Mouse (Mus musculus): ENCODE results near the gene Ptpru.

Gene Ptpru

DNA sequence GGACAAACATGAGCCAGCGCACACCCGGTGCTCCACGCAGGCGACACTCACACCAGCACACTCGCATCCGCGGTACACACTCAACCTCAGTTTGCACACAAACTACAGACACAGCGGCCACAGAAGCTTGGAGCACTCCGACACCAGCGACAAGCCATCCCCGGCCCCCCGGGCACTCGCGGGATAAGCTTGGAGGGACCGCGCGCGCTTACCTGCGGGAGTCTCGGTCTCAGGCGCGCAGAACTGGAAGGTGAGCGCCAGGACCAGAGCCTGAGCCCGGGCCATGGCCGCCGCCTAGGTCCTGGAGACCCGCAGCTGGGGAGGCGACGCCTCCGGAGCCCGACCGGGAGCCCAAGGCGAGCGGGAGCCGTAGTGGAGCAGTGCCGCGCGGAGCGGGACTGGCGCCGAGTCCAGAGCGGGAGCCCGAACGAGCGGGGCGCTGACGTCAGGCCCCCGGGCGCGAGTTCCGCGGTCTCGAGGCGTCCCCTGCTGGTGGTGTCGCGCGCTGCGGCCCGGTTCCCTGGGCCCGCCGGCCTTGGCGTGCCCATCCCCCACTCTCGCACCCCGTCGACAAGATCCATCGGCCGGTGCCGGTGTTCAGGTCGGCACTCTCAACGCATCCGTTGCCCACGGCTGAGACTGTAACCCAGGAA is at the start of gene Ptpru:
Gene Ptpru (minus strand): TSS at position 417 of the 653 bp plus-strand sequence.
- in situ Hi-C loops (cut with MboI; ENCODE audit: low pct_unique_long_range_greater_than_20kb in 1 of 2, low sequenced_read_pairs in 2 of 2, unreplicated experiment in 1 of 2): loop anchor here (5.0 to 10.0 kb wide), 2 partner anchors 111 to 873 kb away; no protein-coding TSS in a partner anchor

DNA sequence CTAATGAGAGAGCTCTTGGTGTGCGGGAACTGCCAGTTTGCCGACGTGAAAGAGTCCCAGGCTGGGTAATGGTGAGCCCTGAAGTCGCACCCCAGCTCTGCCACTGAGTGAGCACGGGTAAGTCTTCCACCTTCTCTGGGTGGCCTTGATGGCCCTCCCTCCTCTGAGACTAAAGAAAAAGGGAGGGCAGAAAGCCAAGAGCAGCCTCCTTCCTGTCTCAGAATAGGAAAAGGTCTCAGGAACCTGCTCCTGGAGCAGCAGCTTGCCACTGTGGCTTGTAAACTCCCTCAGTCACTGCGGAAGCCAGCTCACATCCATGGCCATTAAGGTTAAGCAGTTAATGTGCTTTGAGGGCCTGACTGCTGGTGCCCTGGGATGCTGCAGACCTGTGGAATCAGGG is 47.3 kb upstream of the Ptpru start:
- in situ Hi-C loops (cut with MboI; ENCODE audit: low pct_unique_long_range_greater_than_20kb in 1 of 2, low sequenced_read_pairs in 2 of 2, unreplicated experiment in 1 of 2): no loop called here

DNA sequence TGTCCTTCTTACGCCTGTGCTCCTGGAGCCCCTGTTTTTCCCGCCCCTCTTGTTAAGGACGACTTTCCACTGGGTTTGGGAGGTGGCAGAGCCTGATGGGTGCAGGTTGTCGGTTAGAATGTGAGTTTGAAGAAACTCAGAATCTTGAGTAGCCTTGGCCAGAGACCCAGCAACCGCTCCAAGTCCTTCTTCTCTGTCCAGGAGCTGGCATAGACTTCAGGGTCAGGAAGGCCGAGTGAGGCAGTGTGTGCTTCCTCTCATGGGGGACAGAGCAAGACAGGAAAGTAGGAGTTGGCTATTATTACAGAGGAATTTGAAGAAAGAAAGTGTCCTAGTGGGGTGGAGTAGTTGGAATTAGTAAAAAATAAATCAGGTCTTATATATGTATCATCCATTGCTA is 45.5 kb upstream of the Ptpru start:
- in situ Hi-C loops (cut with MboI; ENCODE audit: low pct_unique_long_range_greater_than_20kb in 1 of 2, low sequenced_read_pairs in 2 of 2, unreplicated experiment in 1 of 2): no loop called here

DNA sequence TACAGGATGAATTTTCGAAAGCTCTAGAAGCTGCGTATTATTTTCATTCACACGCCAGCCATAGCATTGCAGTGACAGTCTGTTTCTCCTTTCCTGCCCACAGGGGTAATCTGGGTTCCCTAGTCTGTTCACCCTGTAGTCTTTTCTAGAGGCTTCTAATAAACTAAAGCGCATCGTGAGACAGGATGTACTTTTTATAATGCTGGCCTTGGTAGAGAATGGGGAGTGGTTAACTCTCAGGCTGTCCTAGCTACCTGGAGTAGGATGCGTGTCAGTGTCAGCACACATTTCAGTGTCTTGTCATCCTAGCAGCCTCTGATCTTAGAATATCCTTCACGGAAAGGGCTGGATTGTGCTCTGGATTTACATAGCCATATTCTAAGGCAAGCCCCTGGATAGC is 43.2 kb upstream of the Ptpru start:
- in situ Hi-C loops (cut with MboI; ENCODE audit: low pct_unique_long_range_greater_than_20kb in 1 of 2, low sequenced_read_pairs in 2 of 2, unreplicated experiment in 1 of 2): no loop called here

DNA sequence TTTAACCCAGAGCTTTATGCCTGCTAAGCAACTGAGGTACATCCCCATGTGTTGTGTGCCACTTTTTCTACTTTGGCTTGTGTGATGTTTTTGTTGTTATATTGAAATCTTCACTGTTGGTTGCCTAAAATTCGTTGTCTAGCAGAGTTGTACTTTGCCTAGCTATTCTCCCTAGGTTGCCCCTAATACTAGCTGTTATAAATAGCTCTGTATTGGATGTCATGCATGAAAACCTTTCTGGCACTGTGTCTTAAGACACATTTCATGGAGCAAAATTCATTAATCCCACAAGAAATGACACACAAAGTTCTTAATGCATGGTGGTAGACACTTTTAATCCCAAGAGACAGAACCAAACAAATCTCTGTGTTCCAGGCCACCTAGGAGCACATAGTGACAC is 41.6 kb upstream of the Ptpru start:
- in situ Hi-C loops (cut with MboI; ENCODE audit: low pct_unique_long_range_greater_than_20kb in 1 of 2, low sequenced_read_pairs in 2 of 2, unreplicated experiment in 1 of 2): no loop called here

DNA sequence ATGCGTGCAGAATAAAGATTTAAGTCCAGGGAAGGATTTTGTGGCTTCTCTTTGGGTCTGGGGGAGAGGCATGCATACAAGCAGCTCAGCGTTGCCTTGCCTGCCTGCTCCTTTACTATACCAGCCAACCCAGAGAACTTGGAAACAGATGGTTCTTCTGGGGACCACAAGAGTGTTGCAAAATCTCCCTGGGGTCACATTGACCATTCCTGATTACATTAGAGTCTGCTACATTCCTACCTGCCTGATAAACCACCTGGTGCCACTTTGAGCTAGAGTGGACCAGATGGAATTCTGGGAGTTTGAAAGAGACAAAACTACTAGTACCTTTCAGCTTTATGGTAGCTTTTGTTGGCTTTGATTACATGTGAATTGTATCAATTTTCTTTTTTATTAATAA is 38.7 kb upstream of the Ptpru start:
- in situ Hi-C loops (cut with MboI; ENCODE audit: low pct_unique_long_range_greater_than_20kb in 1 of 2, low sequenced_read_pairs in 2 of 2, unreplicated experiment in 1 of 2): no loop called here

DNA sequence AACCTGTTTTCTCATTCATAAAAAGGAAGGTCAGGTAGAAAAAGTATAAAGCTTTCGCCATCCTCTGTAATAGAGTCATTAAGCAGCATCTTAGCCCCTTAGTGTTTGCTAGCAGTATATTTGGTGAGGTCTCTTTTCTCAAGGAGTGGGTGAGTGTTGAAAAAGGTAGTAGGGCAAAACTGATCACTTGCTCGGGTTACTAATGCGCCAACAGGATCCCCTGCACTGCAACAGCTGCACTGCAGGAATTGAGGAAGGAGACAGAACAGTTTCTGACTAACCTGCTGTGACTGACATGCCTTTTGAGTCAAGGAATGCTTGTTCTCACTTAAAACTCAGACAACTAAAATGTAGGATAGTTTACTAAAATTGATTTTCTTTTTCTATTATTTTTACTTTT is 37.2 kb upstream of the Ptpru start:
- in situ Hi-C loops (cut with MboI; ENCODE audit: low pct_unique_long_range_greater_than_20kb in 1 of 2, low sequenced_read_pairs in 2 of 2, unreplicated experiment in 1 of 2): no loop called here

DNA sequence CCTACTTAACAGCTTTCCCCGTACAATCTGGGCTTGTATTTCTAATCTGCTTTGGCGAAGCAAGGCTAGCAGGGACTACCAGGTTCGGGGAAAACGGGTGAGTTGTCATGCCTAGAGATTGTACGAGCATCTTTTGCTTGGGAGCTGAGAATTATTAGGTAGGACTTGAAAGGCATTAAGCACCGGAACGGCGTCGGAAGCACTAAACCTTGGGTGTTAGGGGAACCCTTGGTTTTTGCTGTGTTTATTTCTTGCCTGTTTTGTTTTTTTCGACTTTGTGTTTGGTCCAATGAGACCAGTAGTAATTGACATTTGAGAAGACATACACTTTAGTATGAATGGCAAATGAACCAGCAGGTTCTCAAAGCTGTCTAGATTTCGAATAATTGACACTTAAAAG is 36.5 kb upstream of the Ptpru start:
- in situ Hi-C loops (cut with MboI; ENCODE audit: low pct_unique_long_range_greater_than_20kb in 1 of 2, low sequenced_read_pairs in 2 of 2, unreplicated experiment in 1 of 2): no loop called here

DNA sequence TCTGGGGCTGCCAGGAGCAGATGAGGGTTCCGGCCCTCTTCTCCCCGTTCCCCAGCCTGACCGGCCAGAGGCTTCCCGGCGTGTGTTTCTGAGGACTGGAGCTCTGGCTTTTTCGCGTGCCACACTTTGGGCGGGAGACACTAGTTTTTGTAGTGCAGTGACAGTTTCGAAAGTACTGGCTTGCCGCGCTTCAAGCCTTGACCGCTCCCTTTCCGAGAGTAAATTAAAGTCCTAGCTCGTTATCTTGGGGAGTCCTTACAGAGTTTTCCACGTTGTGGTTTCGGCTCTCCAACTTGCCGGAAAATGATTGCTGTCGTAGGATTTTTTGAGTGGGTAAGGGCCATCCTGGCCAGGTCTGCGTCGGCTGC is 36.1 kb upstream of the Ptpru start:
- in situ Hi-C loops (cut with MboI; ENCODE audit: low pct_unique_long_range_greater_than_20kb in 1 of 2, low sequenced_read_pairs in 2 of 2, unreplicated experiment in 1 of 2): no loop called here

DNA sequence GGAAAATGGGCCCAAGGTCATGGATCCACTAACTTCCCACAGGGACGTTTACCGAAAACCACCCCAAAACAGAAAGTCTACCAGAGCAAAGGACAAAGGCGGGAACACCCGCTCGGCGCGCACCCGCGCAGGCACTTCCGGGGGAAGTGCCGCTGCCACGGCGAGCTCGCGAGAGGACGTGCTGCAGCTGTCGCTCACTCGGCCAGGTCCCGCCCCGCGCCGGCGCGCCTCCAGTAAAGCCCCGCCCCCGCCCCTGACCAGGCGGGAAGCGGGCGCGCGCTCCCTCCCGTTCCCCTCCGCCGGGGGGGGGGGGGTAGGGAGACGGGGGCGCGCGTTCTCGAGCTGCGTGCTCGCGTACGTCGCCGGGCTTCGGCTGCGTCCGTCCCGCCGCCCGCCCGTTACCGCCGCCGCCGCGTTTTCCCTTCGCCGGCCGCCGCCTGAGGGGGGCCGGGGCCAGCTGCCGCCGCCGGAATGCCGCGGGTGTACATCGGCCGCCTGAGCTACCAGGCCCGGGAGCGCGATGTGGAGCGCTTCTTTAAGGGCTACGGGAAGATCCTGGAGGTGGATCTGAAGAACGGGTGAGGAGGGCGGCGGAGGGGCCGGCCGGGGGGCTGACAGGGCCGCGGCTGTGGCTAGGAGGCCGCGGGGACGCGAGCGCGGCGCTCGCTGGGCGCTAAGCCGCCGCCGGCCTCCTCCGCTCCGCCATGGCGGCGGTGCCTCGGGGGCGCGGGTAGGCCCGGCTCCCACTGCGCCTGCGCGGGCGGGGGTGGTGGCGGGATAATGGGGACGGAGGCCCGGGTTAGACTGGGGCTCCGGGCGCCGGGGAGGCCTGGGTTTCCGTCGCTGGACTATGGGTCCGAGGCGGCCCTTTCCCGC is 35.4 kb upstream of the Ptpru start, which contains the start of gene Srsf4:
Gene Srsf4 (plus strand): TSS at position 325 of the 876 bp plus-strand sequence.
- in situ Hi-C loops (cut with MboI; ENCODE audit: low pct_unique_long_range_greater_than_20kb in 1 of 2, low sequenced_read_pairs in 2 of 2, unreplicated experiment in 1 of 2): no loop called here

DNA sequence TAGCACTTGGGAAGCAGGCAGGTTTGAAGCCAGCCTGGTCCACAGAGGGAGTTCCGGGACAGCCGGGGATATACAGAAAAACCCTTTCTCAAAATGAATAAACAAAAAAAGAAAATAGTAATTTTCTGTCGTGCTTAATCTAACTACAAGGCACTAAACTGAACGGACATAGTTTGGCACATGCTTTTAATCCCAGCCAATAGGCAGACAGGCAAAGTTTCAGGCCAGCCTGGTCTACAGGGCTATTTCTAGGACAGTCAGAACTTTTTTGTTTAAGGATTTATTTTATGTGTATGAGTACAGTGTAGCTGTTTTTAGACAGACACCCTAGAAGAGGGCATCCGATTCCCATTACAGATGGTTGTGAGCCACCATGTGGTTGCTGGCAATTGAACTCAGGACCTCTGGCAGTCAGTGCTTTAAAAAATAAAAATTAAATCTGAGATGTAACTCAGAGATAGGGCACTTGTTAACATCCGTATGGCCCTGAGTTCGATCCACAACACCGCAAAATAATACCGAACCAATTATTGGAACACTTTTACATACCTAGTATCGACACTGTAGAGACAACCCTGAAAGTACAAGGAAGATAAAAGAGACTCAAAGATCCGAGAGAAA is 34.7 kb upstream of the Ptpru start:
- in situ Hi-C loops (cut with MboI; ENCODE audit: low pct_unique_long_range_greater_than_20kb in 1 of 2, low sequenced_read_pairs in 2 of 2, unreplicated experiment in 1 of 2): no loop called here

DNA sequence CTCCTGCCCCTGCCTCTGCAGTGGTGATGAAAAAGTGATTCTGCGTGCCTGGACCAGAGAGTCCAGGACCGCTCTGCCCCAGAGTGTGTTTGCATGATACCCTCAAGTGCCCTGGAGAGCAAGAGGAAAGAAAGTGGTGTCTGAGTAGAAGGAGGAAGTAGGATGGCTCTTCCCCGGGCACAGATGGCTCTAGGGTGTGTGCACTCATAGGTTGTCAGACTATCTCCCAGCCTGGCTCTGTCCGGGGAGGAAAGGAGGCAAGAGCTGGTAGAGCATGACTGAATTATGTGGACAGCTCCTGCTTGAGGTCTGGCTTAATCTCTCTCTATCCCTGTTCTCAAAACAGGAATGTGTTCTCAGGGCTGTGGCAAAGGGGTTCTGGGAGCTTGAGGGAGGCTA is 23.3 kb upstream of the Ptpru start:
- in situ Hi-C loops (cut with MboI; ENCODE audit: low pct_unique_long_range_greater_than_20kb in 1 of 2, low sequenced_read_pairs in 2 of 2, unreplicated experiment in 1 of 2): no loop called here

DNA sequence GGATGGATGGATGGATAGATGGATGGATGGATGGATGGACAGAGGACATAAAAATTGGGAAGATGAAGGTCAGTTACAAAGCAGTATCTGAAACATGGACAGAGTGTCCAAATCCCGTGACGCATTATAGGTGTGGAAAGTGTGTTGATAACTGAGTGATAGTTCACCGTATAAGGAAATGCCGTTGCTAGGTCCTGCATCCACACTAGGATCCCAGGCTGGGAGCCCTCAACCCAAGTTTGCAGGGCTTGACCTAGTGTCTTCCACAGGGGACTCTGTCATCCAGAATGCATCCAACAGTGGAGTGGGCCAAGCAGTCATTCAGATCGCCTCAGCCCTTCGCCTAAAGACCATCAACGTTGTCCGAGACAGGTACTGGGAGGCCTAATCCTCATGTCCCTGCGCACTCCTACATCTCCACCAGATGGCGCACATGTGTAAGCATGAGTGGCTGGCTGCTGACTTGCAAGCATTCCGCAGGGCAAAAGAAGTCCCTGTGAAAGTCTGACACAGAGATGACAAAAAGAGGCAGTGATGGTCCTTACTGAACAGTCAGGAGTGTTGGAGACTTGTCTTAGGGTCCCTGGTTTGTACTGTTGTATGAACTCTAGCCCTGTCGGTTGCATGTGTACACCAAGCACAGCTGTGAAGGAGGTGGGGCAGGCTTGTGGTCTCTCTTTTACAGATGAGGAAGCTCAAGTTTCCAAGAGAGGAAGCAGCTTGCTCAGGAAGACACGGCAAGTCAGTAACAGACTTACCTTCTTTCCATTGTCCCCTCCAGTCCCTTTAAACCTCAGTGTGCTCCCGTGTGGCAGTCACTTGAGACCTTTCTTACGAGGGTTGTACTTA is 22.6 kb upstream of the Ptpru start:
- in situ Hi-C loops (cut with MboI; ENCODE audit: low pct_unique_long_range_greater_than_20kb in 1 of 2, low sequenced_read_pairs in 2 of 2, unreplicated experiment in 1 of 2): no loop called here

DNA sequence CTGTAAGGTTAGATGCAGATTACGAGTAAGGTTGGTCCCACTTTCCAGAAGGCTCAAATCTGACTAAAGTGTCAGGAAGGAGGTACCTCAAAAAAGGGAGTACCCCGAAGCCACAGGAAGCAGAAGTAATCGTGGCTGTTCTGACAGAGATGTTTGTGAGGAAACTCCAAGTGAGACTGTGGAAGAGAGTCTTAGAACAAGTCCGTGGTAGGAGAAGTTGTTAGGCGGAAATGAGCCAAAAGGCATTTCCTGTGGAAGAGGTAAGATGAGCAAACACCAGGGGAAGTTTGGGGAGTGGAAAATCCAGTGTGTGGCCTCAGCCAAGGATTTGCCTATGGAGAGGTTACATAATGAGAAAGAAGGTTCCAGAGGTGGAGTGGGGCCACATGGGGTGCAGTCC is 16.9 kb upstream of the Ptpru start:
- in situ Hi-C loops (cut with MboI; ENCODE audit: low pct_unique_long_range_greater_than_20kb in 1 of 2, low sequenced_read_pairs in 2 of 2, unreplicated experiment in 1 of 2): no loop called here

DNA sequence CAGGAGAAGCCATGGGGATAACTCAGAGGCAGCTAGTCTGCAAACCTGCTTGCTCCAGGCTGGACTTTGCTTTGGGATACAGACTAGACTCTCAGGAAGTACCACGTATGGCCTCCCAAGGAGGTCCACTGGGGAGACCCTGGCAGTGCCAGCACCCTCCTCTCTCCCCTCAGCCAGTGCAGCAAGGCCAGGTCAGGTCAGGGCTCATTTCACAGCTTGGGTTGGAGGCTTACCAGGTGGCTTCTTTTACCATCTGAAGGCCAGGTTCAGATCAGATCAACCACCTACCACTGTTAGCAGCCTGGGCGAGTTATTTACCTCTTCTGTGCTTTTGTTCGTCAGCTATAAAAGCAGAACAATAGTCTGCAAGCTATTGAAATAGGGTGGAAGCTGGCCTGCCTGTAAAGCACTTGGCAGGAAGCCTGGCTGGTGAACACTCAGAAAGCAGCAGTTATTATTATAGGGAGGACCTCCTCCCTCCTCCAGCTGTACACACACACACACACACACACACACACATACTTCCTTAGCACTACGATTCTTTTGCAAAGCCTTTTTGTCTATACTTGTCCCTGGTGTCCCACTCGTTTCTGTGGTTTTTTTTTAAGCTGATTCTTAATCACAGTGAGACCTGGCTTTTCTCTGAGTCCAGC is 12.0 kb upstream of the Ptpru start:
- in situ Hi-C loops (cut with MboI; ENCODE audit: low pct_unique_long_range_greater_than_20kb in 1 of 2, low sequenced_read_pairs in 2 of 2, unreplicated experiment in 1 of 2): no loop called here

DNA sequence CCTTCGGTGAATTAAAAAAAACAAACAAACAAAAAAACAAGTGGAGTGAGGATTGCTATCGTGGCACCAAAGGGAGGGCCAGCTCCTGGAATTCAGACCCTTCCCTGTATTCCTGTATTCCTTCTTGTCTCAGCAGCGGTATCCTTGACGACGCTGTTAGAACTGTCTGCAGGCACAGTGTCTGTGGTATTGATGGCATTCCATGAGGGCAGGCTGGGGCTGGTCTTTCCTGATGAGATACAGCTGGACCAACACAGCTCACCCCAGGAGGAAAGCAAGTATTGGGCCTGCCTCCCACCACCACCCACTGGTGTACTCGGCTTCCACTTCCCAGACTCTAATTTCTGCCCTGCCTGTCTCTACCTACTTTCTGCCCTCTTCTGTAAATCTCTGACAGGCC is 10.0 kb upstream of the Ptpru start:
- in situ Hi-C loops (cut with MboI; ENCODE audit: low pct_unique_long_range_greater_than_20kb in 1 of 2, low sequenced_read_pairs in 2 of 2, unreplicated experiment in 1 of 2): no loop called here

DNA sequence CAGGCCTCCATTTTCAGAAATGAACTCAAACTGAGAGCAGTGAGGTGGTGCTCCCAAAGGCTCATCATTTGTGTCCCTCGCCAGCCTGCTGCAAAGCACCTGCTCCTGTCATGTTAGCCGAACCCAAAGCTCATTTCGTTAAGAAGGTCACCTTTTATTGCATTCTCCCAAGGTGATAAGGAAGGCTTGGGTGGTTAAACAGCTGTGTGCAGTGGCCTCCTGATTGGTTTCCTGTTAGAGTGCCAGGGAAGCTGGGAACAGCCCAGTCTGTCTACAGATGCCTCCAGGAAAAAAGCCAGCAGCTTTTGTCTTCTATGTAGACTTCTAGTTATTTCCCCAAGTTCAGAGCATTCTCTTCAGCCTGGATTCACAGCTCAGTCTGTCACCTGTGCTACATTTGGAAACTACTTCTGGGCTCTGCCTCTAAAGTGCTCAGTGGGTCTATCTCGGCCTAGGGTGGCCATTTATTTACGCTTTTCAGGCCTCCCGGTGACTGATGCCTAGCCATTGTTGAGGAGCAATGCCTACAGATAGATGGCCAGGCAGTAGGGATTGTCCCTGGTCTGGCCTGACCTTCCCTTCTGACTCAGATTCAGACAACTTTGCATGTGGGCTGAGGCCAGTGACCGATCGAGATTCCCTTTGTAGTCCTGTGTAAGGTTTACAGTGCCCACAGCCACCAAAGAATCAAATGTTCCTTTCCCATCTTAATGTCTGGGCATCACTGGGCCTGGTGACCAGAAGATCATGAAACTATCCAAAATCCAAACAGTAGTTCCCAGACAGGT is 8.1 kb upstream of the Ptpru start:
- in situ Hi-C loops (cut with MboI; ENCODE audit: low pct_unique_long_range_greater_than_20kb in 1 of 2, low sequenced_read_pairs in 2 of 2, unreplicated experiment in 1 of 2): no loop called here
